Mouse (Mus musculus) ovary, postnatal 36 days (tissue): Measurements from ENCODE around the gene Gng7.
A peak's percentile ranks its signal among the peaks of the same experiment; 100 is the strongest.

Source experiments
- DNase-seq: peaks from one replicate; pipeline ENCODE4 v3.0.0; 2022; ENCODE audit warnings: low spot score, mixed read lengths

The Gng7 gene

GRCm38 (mm10) chr10:80944231-80944630, 70.5 kb downstream of the Gng7 start:
- DNase-seq: no peak

GRCm38 (mm10) chr10:80943701-80944100, 71.0 kb downstream of the Gng7 start:
- DNase-seq: no peak

GRCm38 (mm10) chr10:80942919-80943318, 71.8 kb downstream of the Gng7 start:
- no peak for DNase-seq

GRCm38 (mm10) chr10:80940988-80941347, 73.8 kb downstream of the Gng7 start:
- no peak for DNase-seq

- DNase-seq: peak; percentile 65
These were observed 74.3 kb downstream of the Gng7 start for GRCm38 (mm10) chr10:80940320-80940987.

- peak; percentile 83 for DNase-seq
These were observed 75.1 kb downstream of the Gng7 start for GRCm38 (mm10) chr10:80939671-80940070.

GRCm38 (mm10) chr10:80938831-80939550, 75.8 kb downstream of the Gng7 start:
- DNase-seq: peak; percentile 42

GRCm38 (mm10) chr10:80937646-80938045, 77.1 kb downstream of the Gng7 start:
- DNase-seq: peak; percentile 75

GRCm38 (mm10) chr10:80936810-80937164, 78.0 kb downstream of the Gng7 start:
- no peak for DNase-seq

GRCm38 (mm10) chr10:80936135-80936809, 78.5 kb downstream of the Gng7 start:
- DNase-seq: peak; percentile 82

GRCm38 (mm10) chr10:80935698-80936097, 79.0 kb downstream of the Gng7 start:
- DNase-seq: no peak

GRCm38 (mm10) chr10:80935241-80935640, 79.5 kb downstream of the Gng7 start:
- no peak for DNase-seq

- no peak for DNase-seq
These were observed 80.4 kb downstream of the Gng7 start for GRCm38 (mm10) chr10:80934136-80934985.

- peak; percentile 31 for DNase-seq
These were observed 81.2 kb downstream of the Gng7 start for GRCm38 (mm10) chr10:80933421-80933979.

- no peak for DNase-seq
These were observed 81.9 kb downstream of the Gng7 start for GRCm38 (mm10) chr10:80932700-80933420.

GRCm38 (mm10) chr10:80932206-80932605, 82.5 kb downstream of the Gng7 start:
- DNase-seq: peak; percentile 31

- no peak for DNase-seq
These were observed 83.0 kb downstream of the Gng7 start for GRCm38 (mm10) chr10:80931695-80932094.

GRCm38 (mm10) chr10:80931153-80931671, 83.5 kb downstream of the Gng7 start:
- DNase-seq: no peak

- peak; percentile 45 for DNase-seq
These were observed 84.2 kb downstream of the Gng7 start for GRCm38 (mm10) chr10:80930361-80931152.
